Mouse (Mus musculus) embryonic facial prominence, embryonic 14.5 days (tissue): Measurements from ENCODE around the gene Ggt1. TPM values are rescaled to one million over a fixed set of nuclear protein-coding genes. Genes with fewer than 3 reads are reported as not detected.

ENCODE experiments used
- ATAC-seq: fragments of 200-750 bp; cut with Nextera tagmentation; 2 replicates; pipeline ENCODE4 v1.8.0; 2017; ENCODE audit warnings: low read depth, moderate number of reproducible peaks, moderate TSS enrichment
- DNase-seq: peaks from one replicate; pipeline ENCODE4 v3.0.0-alpha.2; 2015; ENCODE audit warnings: low spot score
- H3K27ac ChIP-seq: fragments of 300-500 bp; sonication (generic); replicated peaks from 2 replicates; pipeline ENCODE4 v1.5.1; 2014; ENCODE audit warnings: low read depth, mild to moderate bottlenecking, low read length, moderate library complexity
- H3K27me3 ChIP-seq: fragments of 300-500 bp; sonication (generic); replicated peaks from 2 replicates; pipeline ENCODE4 v1.6.1; 2014; ENCODE audit warnings: low read length; ENCODE audit not compliant: control insufficient read depth, insufficient read depth
- H3K36me3 ChIP-seq: fragments of 300-500 bp; sonication (generic); 2 replicates; pipeline ENCODE4 v1.6.1; 2014; ENCODE audit warnings: low read length, mixed read lengths; ENCODE audit not compliant: control insufficient read depth, insufficient read depth
- H3K4me1 ChIP-seq: fragments of 300-500 bp; sonication (generic); 2 replicates; pipeline ENCODE4 v1.6.1; 2014; ENCODE audit warnings: antibody characterized with exemption, low read length; ENCODE audit not compliant: control insufficient read depth, insufficient read depth
- H3K4me2 ChIP-seq: fragments of 300-500 bp; sonication (generic); 2 replicates; pipeline ENCODE4 v1.6.1; 2014; ENCODE audit warnings: low read depth, mild to moderate bottlenecking, low read length, moderate library complexity, mixed read lengths
- H3K4me3 ChIP-seq: fragments of 300-500 bp; sonication (generic); 2 replicates; pipeline ENCODE4 v1.5.1; 2014; ENCODE audit warnings: low read depth, mild to moderate bottlenecking, low read length
- H3K9ac ChIP-seq: fragments of 300-500 bp; sonication (generic); 2 replicates; pipeline ENCODE4 v1.6.1; 2014; ENCODE audit warnings: low read depth, mild to moderate bottlenecking, low read length, moderate library complexity, mixed read lengths
- H3K9me3 ChIP-seq: fragments of 300-500 bp; sonication (generic); 2 replicates; pipeline ENCODE4 v1.6.1; 2016; ENCODE audit warnings: low read length; ENCODE audit not compliant: control insufficient read depth
- WGBS: fragments of 180-500 bp; shearing (Covaris S2); extraction: QIAGEN DNeasy Blood & Tissue Kit; methylation state at CpG from one replicate; pipeline ENCODE4 v1.1.7; 2014; 5-methylcytosine and 5-hydroxymethylcytosine counted together
- polyA plus RNA-seq: library from polyadenylated mRNA; unstranded; fragments of >200 nt; fragmentation: Nextera tagmentation; extraction: Ambion mirVana; gene quantifications from 2 replicates; pipeline ENCODE4 v1.2.1, GENCODE M21; 2014

Ggt1 gene
- polyA plus RNA-seq, 1 experiment from 2014 or later: 0.39 TPM

GRCm38 (mm10) chr10:75591211-75591894, 29.9 kb downstream of the Ggt1 start:
- Histone ChIP-seq H3K4me3 (no peak overlapping the region), H3K4me1 (peaks cover 13% of the 10 kb centered on the region), H3K36me3 (no peaks in the 10 kb centered on the region), H3K9me3 (no peaks in the 10 kb centered on the region), H3K27ac (no peak overlapping the region), H3K27me3 (no peaks in the 10 kb centered on the region), H3K4me2 (no peak overlapping the region), H3K9ac (no peak overlapping the region)
- DNase-seq (peak; percentile 56), ATAC-seq (no peak)
- 73% methylated on average over 12 of the region's 12 CpGs for WGBS

- H3K27me3 ChIP-seq: no peaks in the 10 kb centered on the region
- 74% methylated on average over 7 of the region's 7 CpGs for WGBS
- no peaks in the 10 kb centered on the region for H3K36me3 ChIP-seq
- H3K27ac ChIP-seq: no peak overlapping the region
- H3K4me3 ChIP-seq: no peak overlapping the region
- no peak overlapping the region for H3K9ac ChIP-seq
- ATAC-seq (no peak), DNase-seq (no peak)
- H3K4me1 ChIP-seq: peaks cover 13% of the 10 kb centered on the region
- H3K4me2 ChIP-seq: no peak overlapping the region
- H3K9me3 ChIP-seq: 0 out of 2 replicates have a peak, but pooled peaks cover 4% of the 10 kb centered on the region
These were observed 31.2 kb downstream of the Ggt1 start for GRCm38 (mm10) chr10:75592585-75592984.

- no peaks in the 10 kb centered on the region for H3K27me3 ChIP-seq
- H3K4me1 ChIP-seq: no peaks in the 10 kb centered on the region
- H3K9ac ChIP-seq: no peak overlapping the region
- H3K4me3 ChIP-seq: no peak overlapping the region
- H3K9me3 ChIP-seq: peaks cover 8% of the 10 kb centered on the region; the same call in 1 of the 2 replicates
- no peak for ATAC-seq
- H3K27ac ChIP-seq: no peak overlapping the region
- peak; percentile 50 for DNase-seq
- no peak overlapping the region for H3K4me2 ChIP-seq
- WGBS: 74% methylated on average over 8 of the region's 8 CpGs
- no peaks in the 10 kb centered on the region for H3K36me3 ChIP-seq
These were observed 34.6 kb downstream of the Ggt1 start for GRCm38 (mm10) chr10:75595981-75596380.

- peaks cover 8% of the 10 kb centered on the region; the same call in 1 of the 2 replicates for H3K9me3 ChIP-seq
- no peak overlapping the region for H3K4me3 ChIP-seq
- H3K9ac ChIP-seq: no peak overlapping the region
- H3K27me3 ChIP-seq: no peaks in the 10 kb centered on the region
- 80% methylated on average over 7 of the region's 7 CpGs for WGBS
- H3K36me3 ChIP-seq: no peaks in the 10 kb centered on the region
- H3K4me1 ChIP-seq: no peaks in the 10 kb centered on the region
- ATAC-seq (no peak), DNase-seq (no peak)
- H3K27ac ChIP-seq: no peak overlapping the region
- H3K4me2 ChIP-seq: no peak overlapping the region
These were observed 38.9 kb downstream of the Ggt1 start for GRCm38 (mm10) chr10:75600189-75600730.

GRCm38 (mm10) chr10:75605162-75605846, 43.9 kb downstream of the Ggt1 start:
- no peak for ATAC-seq
- H3K27ac ChIP-seq: no peak overlapping the region
- no peaks in the 10 kb centered on the region for H3K36me3 ChIP-seq
- no peak for DNase-seq
- 43% methylated on average over 11 of the region's 11 CpGs for WGBS
- no peak overlapping the region for H3K4me3 ChIP-seq
- H3K27me3 ChIP-seq: no peaks in the 10 kb centered on the region
- H3K4me1 ChIP-seq: no peaks in the 10 kb centered on the region
- H3K4me2 ChIP-seq: no peak overlapping the region
- no peak overlapping the region for H3K9ac ChIP-seq
- no peaks in the 10 kb centered on the region for H3K9me3 ChIP-seq

- Histone ChIP-seq H3K4me2 (no peak overlapping the region), H3K27me3 (no peaks in the 10 kb centered on the region), H3K9me3 (no peaks in the 10 kb centered on the region), H3K9ac (no peak overlapping the region), H3K36me3 (no peaks in the 10 kb centered on the region), H3K4me1 (no peaks in the 10 kb centered on the region), H3K4me3 (no peak overlapping the region), H3K27ac (no peak overlapping the region)
- 81% methylated on average over 4 of the region's 4 CpGs for WGBS
- DNase-seq: no peak
- ATAC-seq: no peak
These were observed 45.8 kb downstream of the Ggt1 start for GRCm38 (mm10) chr10:75607253-75607652.

GRCm38 (mm10) chr10:75608975-75609374, 47.6 kb downstream of the Ggt1 start:
- Histone ChIP-seq H3K27me3 (no peaks in the 10 kb centered on the region), H3K9me3 (no peaks in the 10 kb centered on the region), H3K9ac (no peak overlapping the region), H3K27ac (no peak overlapping the region), H3K36me3 (no peaks in the 10 kb centered on the region), H3K4me3 (no peak overlapping the region), H3K4me1 (no peaks in the 10 kb centered on the region), H3K4me2 (no peak overlapping the region)
- WGBS: 94% methylated on average over 11 of the region's 11 CpGs
- DNase-seq: no peak
- no peak for ATAC-seq

GRCm38 (mm10) chr10:75610486-75610885, 49.1 kb downstream of the Ggt1 start:
- H3K9ac ChIP-seq: no peak overlapping the region
- H3K27ac ChIP-seq: no peak overlapping the region
- WGBS: 48% methylated on average over 7 of the region's 7 CpGs
- H3K4me3 ChIP-seq: no peak overlapping the region
- no peaks in the 10 kb centered on the region for H3K36me3 ChIP-seq
- ATAC-seq (no peak), DNase-seq (no peak)
- no peaks in the 10 kb centered on the region for H3K4me1 ChIP-seq
- H3K4me2 ChIP-seq: no peak overlapping the region
- no peaks in the 10 kb centered on the region for H3K27me3 ChIP-seq
- H3K9me3 ChIP-seq: no peaks in the 10 kb centered on the region
